25 mouse cellular contexts compared by ENCODE assay signal in the genomic region with DNA sequence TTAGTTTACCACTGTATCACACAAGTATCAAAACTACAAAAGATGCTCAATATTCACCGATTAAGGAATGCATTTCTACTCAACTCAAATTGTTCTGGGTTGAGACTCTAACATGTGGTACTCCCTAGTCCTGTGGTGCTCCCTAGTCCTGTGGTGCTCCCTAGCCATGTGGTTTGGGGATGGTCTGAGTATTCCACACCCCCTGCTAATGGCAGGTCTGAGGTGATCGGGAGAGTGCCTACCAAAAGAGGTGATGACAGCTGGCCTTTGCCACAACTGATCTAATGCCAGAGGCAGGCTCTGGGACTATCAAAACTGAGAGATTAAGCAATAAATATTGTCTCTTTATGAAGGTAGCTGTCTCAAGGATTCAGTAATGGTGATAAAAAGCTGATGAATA.
A peak's percentile ranks its signal among the peaks of the same experiment; 100 is the strongest.
DNase-seq lines count a peak whose midpoint lies in the region; ATAC-seq and TF ChIP-seq lines count a peak whose summit lies in the region.
"Had no signal": no experiment of that assay in that cellular context is flagged by ENCODE, and none has a peak within 500 bp of the region (broad histone marks: within the 10 kb centered on the region; RNA-seq: fewer than 3 reads in every experiment).

No protein-coding gene starts in this region.

- no peak overlapping the region for H3K4me2 ChIP-seq in heart, embryonic 15.5 days
- H3K4me2 ChIP-seq: embryonic facial prominence, embryonic 12.5 days; embryonic facial prominence, embryonic 15.5 days; forebrain, embryonic 12.5 days; forebrain, embryonic 15.5 days; hindbrain, embryonic 12.5 days; hindbrain, embryonic 15.5 days; kidney, embryonic 15.5 days had no signal

- TF ChIP-seq CTCF in heart, adult 2 months (IDR thresholded peaks at IDR 0.05): no peak
- no peak for TF ChIP-seq CTCF in kidney, adult 2 months (conservative IDR thresholded peaks at IDR 0.05; ENCODE audit: insufficient read depth, insufficient read length, low read depth, low read length)

- H3K27ac ChIP-seq in heart, adult 2 months: peak overlapping the region; percentile 44
- peak overlapping the region; percentile 13; the same call in 1 of the 2 replicates for H3K27ac ChIP-seq in heart, embryonic 15.5 days
- peak overlapping the region; percentile 63; the same call in 1 of the 2 replicates for H3K27ac ChIP-seq in kidney, adult 2 months (ENCODE audit: insufficient read depth, low read depth, low read length)
- H3K27ac ChIP-seq: embryonic facial prominence, embryonic 12.5 days; embryonic facial prominence, embryonic 15.5 days; forebrain, embryonic 12.5 days; forebrain, embryonic 15.5 days; hindbrain, embryonic 12.5 days; hindbrain, embryonic 15.5 days had no signal

- peaks cover 47% of the 10 kb centered on the region for H3K4me1 ChIP-seq in heart, adult 2 months (ENCODE audit: control insufficient read depth, insufficient read depth, low read length)
- H3K4me1 ChIP-seq in heart, embryonic 15.5 days (replicated peaks): peaks cover 83% of the 10 kb centered on the region
- H3K4me1 ChIP-seq in kidney, adult 2 months (ENCODE audit: control insufficient read depth, insufficient read depth, low read length): peaks cover 67% of the 10 kb centered on the region
- H3K4me1 ChIP-seq: hindbrain, embryonic 12.5 days had no signal

- H3K79me2 ChIP-seq in heart, adult 2 months (replicated peaks; ENCODE audit: control insufficient read depth, insufficient read depth, low read length): no peaks in the 10 kb centered on the region

- TF ChIP-seq POLR2A in heart, adult 2 months (IDR thresholded peaks at IDR 0.05; ENCODE audit: insufficient read depth, low read depth, low read length): no peak
- TF ChIP-seq POLR2A in kidney, adult 2 months (IDR thresholded peaks at IDR 0.05; ENCODE audit: low read depth, low read length): no peak

- H3K9me3 ChIP-seq in heart, embryonic 15.5 days (replicated peaks): no peaks in the 10 kb centered on the region
- H3K9me3 ChIP-seq: embryonic facial prominence, embryonic 12.5 days; embryonic facial prominence, embryonic 15.5 days; forebrain, embryonic 12.5 days; forebrain, embryonic 15.5 days; hindbrain, embryonic 12.5 days; hindbrain, embryonic 15.5 days; kidney, embryonic 15.5 days had no signal

- DNase-seq in heart, adult 2 months: no peak
- no peak for DNase-seq in heart, adult 9 months (ENCODE audit: low spot score in 2 of 2)
- DNase-seq in heart, postnatal 36 days: no peak
- DNase-seq in kidney, adult 2 months: no peak
- no peak for DNase-seq in kidney, postnatal 36 days
- no peak for DNase-seq in layer of hippocampus, adult 18-20 months (ENCODE audit: low spot score in 2 of 2)
- DNase-seq: adrenal gland, adult 8-10 months; adrenal gland, postnatal 36 days; cerebellum, adult 11 months; cerebellum, adult 2 months; cerebellum, adult 9-11 months; cerebellum, postnatal 25 days; gastrocnemius, postnatal 25 days; kidney, adult 8-10 months had no signal

- no peaks in the 10 kb centered on the region for H3K27me3 ChIP-seq in heart, adult 2 months (ENCODE audit: control insufficient read depth, insufficient read depth, low read length)
- no peaks in the 10 kb centered on the region for H3K27me3 ChIP-seq in heart, embryonic 15.5 days
- H3K27me3 ChIP-seq in kidney, adult 2 months (replicated peaks; ENCODE audit: control insufficient read depth, insufficient read depth, low read length): no peaks in the 10 kb centered on the region
- H3K27me3 ChIP-seq: embryonic facial prominence, embryonic 12.5 days; embryonic facial prominence, embryonic 15.5 days; forebrain, embryonic 12.5 days; forebrain, embryonic 15.5 days; hindbrain, embryonic 12.5 days; hindbrain, embryonic 15.5 days; kidney, embryonic 15.5 days had no signal

- ATAC-seq in heart, embryonic 15.5 days (replicated peaks; ENCODE audit: insufficient number of reproducible peaks, insufficient read depth, low FRiP score, low read depth): no peak
- ATAC-seq: CD4-positive, CD25-positive, alpha-beta regulatory T cell, adult 4 months; forebrain, embryonic 15.5 days; intestine, postnatal 0 days had no signal

- no peak overlapping the region for H3K4me3 ChIP-seq in heart, adult 2 months
- H3K4me3 ChIP-seq in heart, embryonic 15.5 days: no peak overlapping the region
- no peak overlapping the region for H3K4me3 ChIP-seq in kidney, adult 2 months (ENCODE audit: insufficient read depth, low read depth, low read length)
- H3K4me3 ChIP-seq: embryonic facial prominence, embryonic 12.5 days; embryonic facial prominence, embryonic 15.5 days; erythroblast, embryonic 14.5 days; forebrain, embryonic 12.5 days; forebrain, embryonic 15.5 days; hindbrain, embryonic 12.5 days; hindbrain, embryonic 15.5 days; kidney, embryonic 15.5 days had no signal

- TF ChIP-seq EP300 in heart, adult 2 months (IDR thresholded peaks at IDR 0.05; ENCODE audit: insufficient read depth, low read depth, low read length): no peak

- H3K36me3 ChIP-seq in heart, adult 2 months (ENCODE audit: control insufficient read depth, insufficient read depth, low read length): peaks cover 55% of the 10 kb centered on the region
- H3K36me3 ChIP-seq in heart, embryonic 15.5 days: 0 out of 2 replicates have a peak, but pooled peaks cover 3% of the 10 kb centered on the region
- H3K36me3 ChIP-seq in kidney, adult 2 months (ENCODE audit: control insufficient read depth, insufficient read depth, low read length): peaks cover 9% of the 10 kb centered on the region; the same call in 1 of the 2 replicates
- H3K36me3 ChIP-seq: hindbrain, embryonic 15.5 days had no signal

- intact Hi-C loops in heart, adult 2 months (cut with DNase I): loop anchor here (5.0 kb wide), 1 partner anchor 140 kb away; no protein-coding TSS in a partner anchor
- intact Hi-C loops in heart, postnatal 36 days (cut with DNase I): no loop called here

- WGBS in heart, adult 2 months: 70% methylated on average over 2 of the region's 2 CpGs
- WGBS in heart, embryonic 15.5 days: 75% methylated on average over 2 of the region's 2 CpGs
- 91% methylated on average over 2 of the region's 2 CpGs for WGBS in kidney, adult 2 months

- no peak overlapping the region for H3K9ac ChIP-seq in heart, adult 2 months (ENCODE audit: low read depth, low read length)
- H3K9ac ChIP-seq in heart, embryonic 15.5 days: no peak overlapping the region
- H3K9ac ChIP-seq: embryonic facial prominence, embryonic 12.5 days; embryonic facial prominence, embryonic 15.5 days; forebrain, embryonic 12.5 days; forebrain, embryonic 15.5 days; hindbrain, embryonic 12.5 days; hindbrain, embryonic 15.5 days; kidney, embryonic 15.5 days had no signal

Comparison
In these comparisons a context has a peak if more than half of its experiments do, and no peak if none do; other contexts are left out.
1. H3K27ac ChIP-seq: peak in every context shown above with its lines; median percentile 63 in kidney, adult 2 months; 44 in heart, adult 2 months; 13 in heart, embryonic 15.5 days.